Mouse (Mus musculus) spleen, postnatal 36 days (tissue): ENCODE results near the gene St5.

Experiments used
- DNase-seq, 2 experiments: peaks; one replicate each; pipeline ENCODE4 v3.0.0; 2022; ENCODE audit warnings: low spot score in 2 of 2, mixed read lengths in 1 of 2

The St5 gene

DNA sequence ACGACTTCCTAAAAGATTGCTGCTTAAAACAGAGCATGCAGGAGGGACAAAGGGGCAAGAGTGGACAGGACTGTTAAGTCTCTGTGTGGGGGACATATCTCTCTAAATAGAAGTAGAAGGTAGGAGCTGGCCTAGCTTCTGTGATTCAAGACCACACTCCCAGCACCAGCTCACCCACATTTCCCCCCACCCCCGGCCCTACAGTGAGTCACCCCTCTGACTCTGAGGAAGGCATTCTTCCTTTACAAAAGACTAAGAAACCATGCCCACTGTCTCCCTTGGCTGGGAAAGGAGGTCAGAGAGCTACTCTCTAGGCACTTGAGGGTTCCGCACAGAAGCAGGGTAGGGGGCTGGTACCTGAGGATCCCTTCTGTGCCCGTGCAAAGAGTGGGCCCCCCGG lies 219.2 kb downstream of the St5 start:
- no peak for DNase-seq

DNA sequence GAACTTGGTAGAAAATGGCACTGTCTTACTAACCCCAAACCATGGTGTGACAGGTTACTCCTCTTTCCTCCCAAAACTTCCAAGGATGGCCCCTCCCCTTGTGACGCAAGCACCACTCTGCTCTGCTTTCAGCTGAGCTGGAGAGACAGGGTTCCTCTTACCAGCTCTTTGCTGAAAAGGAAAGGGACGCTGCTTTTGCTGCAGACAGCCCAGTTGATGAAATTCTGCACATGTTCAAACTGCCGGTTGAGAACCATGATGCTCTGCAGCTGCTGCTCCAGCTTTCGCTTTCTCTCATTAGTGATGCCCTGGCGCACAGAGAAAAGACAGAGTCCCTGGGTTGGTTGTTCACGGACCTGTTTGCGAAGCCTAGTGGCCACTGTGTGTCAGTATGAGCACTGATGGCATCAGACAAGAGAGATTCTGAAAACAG lies 222.6 kb downstream of the St5 start:
- DNase-seq, result peak; percentile 13 to 29

DNA sequence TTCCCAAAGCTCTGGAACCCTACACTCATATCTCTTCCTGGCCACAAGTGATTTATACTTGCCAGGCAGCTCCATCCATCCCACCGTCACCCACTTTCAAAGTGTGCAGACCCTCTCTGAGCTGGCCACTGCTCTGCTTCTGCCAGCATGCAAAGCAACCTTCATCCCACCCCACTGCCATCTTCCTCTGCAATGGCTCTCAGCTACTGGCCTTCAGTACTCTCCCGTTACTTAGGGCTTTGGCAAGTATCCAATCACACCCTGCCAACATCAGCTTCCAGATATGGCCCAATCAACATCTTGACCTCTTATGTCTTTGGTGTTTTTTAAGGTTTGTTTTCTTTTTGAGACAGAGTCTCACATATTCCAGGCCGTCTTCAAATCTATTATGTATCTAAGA lies 225.5 kb downstream of the St5 start:
- no peak for DNase-seq
